Mouse (Mus musculus): ENCODE measurements at regions not wholly inside any gene's neighbourhood (a gene's known extent, or its start where the extent isn't known, plus 50 kb on each side); places are given as distances from the start of the nearest gene placed in this dataset.

DNA sequence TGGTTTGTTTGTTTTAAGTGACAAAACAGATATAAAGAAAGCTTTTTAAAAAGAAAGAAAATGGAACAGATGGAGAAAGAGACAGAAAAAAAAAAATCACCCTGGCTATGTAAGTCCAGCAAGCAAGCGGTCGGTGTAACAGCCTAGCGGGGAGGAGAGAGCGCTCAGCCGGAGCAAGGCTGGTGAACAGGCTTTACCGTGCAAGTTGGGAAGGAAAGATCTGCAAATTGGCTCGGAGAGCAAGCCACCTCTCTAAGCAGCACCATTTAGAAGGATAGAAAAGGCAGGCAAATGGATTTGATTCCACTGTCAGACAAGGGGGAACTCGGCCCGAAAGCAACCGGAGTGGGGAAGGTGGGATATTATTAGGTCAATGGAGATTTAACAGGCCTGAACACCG is 59.9 kb upstream of the Ppp2r5c start:
- DNase-seq (ENCODE audit: low read depth, low spot score) = no peak

DNA sequence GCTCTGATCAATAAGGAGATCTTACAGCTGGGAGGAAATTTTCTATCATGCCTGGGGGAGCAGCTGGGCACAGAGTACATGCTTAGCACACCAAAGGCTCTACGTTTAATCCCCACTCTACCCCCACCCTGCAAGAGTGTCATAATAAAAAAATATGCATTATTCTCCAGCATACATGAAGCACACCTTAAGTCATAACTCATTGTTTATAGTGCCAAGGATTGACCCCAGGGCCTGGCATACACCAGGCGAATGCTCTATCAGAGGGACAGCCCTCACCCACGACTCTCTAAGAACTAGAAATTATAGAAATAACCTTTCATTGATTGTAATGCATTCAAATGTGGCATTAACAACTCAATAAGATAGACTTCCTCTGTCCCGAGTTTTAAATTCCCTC is 59.4 kb upstream of the Ppp2r5c start:
- DNase-seq (ENCODE audit: low read depth, low spot score) = no peak

DNA sequence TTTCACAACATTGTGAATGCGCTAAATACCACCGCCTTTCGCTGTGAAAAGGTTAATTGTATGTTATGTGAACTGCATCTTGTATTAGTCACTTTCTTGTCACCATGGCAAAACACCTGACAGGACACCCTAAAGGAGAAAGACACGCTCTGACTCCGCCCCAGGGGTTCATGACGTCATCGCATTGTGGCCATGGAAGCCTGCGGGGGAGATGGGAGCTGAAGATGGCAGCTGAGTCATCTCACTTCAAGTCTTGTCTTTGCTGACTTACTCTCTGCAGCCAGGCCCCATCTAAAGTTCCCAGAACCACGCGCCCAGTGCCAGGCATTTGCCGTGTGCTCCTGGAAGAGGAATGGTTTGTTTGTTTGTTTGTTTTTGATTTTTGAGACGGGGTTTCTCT is 57.5 kb upstream of the Ppp2r5c start:
- no peak for DNase-seq (ENCODE audit: low read depth, low spot score)

DNA sequence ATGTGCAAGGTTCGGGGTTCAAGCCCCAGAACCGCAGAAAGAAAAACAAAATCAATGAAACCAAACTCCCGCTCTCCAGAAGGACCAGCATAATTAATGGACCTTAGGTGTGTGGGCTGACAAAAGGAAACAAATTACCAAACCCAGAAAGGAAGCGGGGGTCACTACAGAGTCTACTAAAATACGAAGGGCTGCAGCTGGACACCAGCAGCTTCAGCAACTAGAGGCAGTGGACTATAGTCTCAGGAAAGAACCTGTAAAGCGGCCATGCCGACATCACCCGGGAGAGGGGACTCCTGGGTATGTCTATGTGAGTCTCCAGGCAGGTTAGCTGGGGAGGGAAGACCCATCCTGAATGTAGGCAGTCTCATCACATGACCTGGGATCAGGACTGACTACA is 55.5 kb upstream of the Ppp2r5c start:
- DNase-seq (ENCODE audit: low read depth, low spot score) = no peak

DNA sequence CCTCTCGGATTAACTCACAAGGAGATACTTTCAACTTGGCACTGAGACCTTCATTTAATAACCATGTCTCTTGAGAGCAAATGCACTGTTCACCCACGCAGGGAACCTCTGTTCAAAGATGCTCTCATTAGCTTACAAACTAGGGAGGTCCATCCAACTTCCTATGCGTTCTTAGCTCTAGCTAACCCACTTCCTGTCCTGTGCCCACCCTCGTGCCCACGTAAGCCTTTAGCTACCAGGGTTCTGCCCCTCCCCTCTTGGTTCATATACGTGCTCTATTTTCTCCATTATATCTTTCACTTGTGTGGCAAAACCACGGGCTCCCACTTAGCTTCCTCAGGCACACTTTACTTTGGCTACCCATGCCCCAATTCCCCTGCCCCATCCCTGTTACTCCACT is 53.4 kb upstream of the Ppp2r5c start:
- no peak for DNase-seq (ENCODE audit: low read depth, low spot score)
